Mouse (Mus musculus) kidney, postnatal 14 days (tissue): ENCODE measurements around the gene Exoc1.

ENCODE experiments used
- DNase-seq: peaks from one replicate; pipeline ENCODE4 v3.0.0; 2022; ENCODE audit warnings: mixed read lengths

The Exoc1 gene

DNA sequence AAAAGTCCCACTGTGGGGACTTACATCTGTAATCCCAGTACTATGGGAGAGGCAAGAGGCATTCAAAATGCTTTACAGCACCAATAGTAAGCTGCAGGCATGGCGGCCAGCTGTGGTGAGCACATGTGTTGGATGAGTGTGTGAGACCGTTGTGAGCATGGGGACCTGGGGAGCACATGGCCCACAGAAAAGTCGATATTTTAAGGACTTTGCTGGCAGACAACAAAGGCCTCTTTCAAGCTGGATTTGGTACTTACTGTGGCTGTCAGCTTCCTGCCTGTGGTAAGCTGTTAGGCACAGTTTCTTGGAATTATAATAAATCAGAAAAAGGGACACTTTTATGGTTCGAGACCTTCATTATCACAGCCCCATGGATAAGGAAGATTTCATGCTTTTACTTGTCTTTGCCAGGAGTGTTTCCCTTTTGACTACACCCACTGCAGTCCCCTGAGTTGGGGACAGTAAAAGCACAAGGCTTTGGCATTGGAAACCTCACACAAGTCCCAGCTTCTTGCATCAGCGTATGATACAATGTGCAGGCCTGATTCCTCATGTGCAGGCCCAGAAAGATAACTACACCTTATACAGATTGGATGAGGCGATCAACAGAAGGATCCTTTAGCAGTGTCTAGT is 83.9 kb downstream of the Exoc1 start:
- no peak for DNase-seq

DNA sequence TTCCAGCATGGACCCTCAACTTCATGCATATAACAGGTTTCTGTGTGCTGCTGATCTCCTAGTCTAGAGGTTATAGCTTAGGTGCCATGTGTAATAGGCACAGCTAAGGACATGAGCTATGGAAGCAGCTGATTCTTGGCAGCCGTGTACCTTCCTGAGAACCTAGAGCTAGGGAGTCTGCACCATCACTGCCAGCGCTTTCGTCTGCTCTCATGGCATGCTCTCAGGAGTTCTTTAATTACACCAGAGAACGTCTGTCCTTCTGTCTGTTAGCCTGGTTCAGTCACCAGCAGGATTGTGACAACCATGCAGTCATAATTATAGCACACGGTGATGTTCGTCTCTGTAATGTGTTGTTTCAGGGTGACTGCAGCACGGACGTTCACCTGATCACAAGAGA is 86.2 kb downstream of the Exoc1 start:
- DNase-seq: no peak

DNA sequence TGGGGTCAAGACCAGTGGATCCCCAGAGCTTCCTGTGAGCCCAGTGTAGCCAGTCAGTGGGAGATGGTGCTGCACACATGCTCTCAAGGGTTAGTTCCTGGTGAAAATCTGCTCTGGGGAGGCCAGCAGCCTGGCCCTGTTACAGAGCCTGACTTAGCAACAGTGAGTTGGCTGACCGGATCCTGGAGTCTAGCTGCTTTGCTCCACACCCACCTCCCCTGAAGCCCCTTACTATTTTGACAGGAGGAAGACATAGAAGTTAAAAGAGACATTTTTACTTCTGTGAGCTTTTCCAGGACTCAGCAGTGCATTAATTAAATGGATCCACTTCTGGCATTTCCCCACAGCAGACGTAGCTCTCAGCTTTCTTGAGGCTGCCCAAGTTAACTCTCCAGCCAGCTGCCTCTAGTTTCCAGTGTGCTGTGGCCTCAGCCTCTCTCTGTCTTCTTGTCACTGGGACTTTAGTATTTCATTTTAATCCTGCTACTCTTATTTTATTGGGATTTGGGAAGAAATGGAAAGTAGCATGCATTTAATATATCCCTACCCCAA is 87.2 kb downstream of the Exoc1 start:
- DNase-seq: no peak

DNA sequence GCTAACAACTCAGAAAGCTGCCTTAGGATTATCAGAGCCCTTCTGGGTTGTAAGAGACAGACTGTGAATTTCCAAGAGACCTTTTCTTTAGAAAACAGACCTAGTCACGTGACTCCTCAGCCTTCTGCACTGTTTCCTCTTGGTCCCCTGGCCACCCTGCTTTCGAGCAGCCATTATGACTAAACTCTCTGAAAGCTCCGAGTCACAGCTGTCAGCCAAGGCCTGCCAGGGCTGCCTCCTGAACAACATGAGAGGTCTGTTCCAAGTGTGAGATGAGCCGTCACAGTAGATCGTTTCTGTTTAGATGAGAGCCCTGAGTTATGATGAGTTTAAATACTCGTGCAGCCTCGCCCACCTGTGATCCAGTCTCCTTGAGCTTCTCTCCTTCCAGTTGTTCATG is 89.6 kb downstream of the Exoc1 start:
- no peak for DNase-seq
